Mouse (Mus musculus) erythroid progenitor cell, adult 5-6 weeks (primary cell): ENCODE results near the gene Mgarp. TPM values are rescaled to one million over a fixed set of nuclear protein-coding genes. Genes with fewer than 3 reads are reported as not detected.
"Not testable (repeated sequence)": the region's sequence is repeated elsewhere in the genome, so short reads cannot be mapped to it uniquely, and the experiment has no call there.

Experiments
- ATAC-seq: replicated peaks from 2 replicates; pipeline ENCODE4 v1.8.0; 2016; ENCODE audit warnings: moderate number of reproducible peaks, mild to moderate bottlenecking, moderate TSS enrichment, inconsistent platforms; ENCODE audit not compliant: poor library complexity, low FRiP score, severe bottlenecking
- total RNA-seq, 2 experiments: library from RNA; stranded (forward) in 1 of 2; stranded (reverse) in 1 of 2; fragments of 150-400 nt in 1 of 2; fragments of 186-747, 209-891 nt in 1 of 2; gene quantifications; 2 replicates each; pipeline versions ENCODE4 v1.2.3 to v1.2.4; 2015 to 2017; ENCODE audit warnings: low replicate concordance in 2 of 2

The Mgarp gene
- total RNA-seq (2015; ENCODE audit: low replicate concordance) (not detected in 2 replicates), total RNA-seq (2017; ENCODE audit: low replicate concordance) (0.51 and 3.9 TPM in 2 replicates)

- 0 out of 2 replicates have a peak, but pooled peaks have one; percentile 59 for ATAC-seq
Measured at GRCm38 (mm10) chr3:51396219-51397068, at the start of gene Mgarp. Gene Mgarp, minus strand, starts transcription at chr3:51396738.

- no peak for ATAC-seq
Measured at GRCm38 (mm10) chr3:51434871-51435595, 38.5 kb upstream of the Mgarp start.

GRCm38 (mm10) chr3:51434364-51434763 is 37.8 kb upstream of the Mgarp start:
- ATAC-seq = not testable (repeated sequence)

- no peak for ATAC-seq
Measured at GRCm38 (mm10) chr3:51425394-51425793, 28.9 kb upstream of the Mgarp start.

GRCm38 (mm10) chr3:51421921-51422320 is 25.4 kb upstream of the Mgarp start:
- ATAC-seq = no peak

- no peak for ATAC-seq
Measured at GRCm38 (mm10) chr3:51417966-51418365, 21.4 kb upstream of the Mgarp start.

GRCm38 (mm10) chr3:51417485-51417884 is 20.9 kb upstream of the Mgarp start:
- ATAC-seq = no peak

- 0 out of 2 replicates have a peak, but pooled peaks have one; percentile 2 for ATAC-seq
Measured at GRCm38 (mm10) chr3:51417135-51417458, 20.6 kb upstream of the Mgarp start.

GRCm38 (mm10) chr3:51416364-51417134 is 20.0 kb upstream of the Mgarp start:
- ATAC-seq = peak; percentile 28; the same call in 1 of the 2 replicates

GRCm38 (mm10) chr3:51416073-51416363 is 19.5 kb upstream of the Mgarp start:
- ATAC-seq = peak; percentile 60

GRCm38 (mm10) chr3:51415098-51416072 is 18.8 kb upstream of the Mgarp start, which contains the start of gene Naa15:
Gene Naa15, plus strand, starts transcription at chr3:51415148.
- peak; percentile 97 for ATAC-seq

- no peak for ATAC-seq
Measured at GRCm38 (mm10) chr3:51413276-51413675, 16.7 kb upstream of the Mgarp start.

- no peak for ATAC-seq
Measured at GRCm38 (mm10) chr3:51412457-51412856, 15.9 kb upstream of the Mgarp start.

- ATAC-seq = peak; percentile 98
Measured at GRCm38 (mm10) chr3:51408561-51409183, 12.1 kb upstream of the Mgarp start, which contains the start of gene Ndufc1. Gene Ndufc1, minus strand, starts transcription at chr3:51408988.

- peak; percentile 40 for ATAC-seq
Measured at GRCm38 (mm10) chr3:51407870-51408560, 11.5 kb upstream of the Mgarp start.

- ATAC-seq = no peak
Measured at GRCm38 (mm10) chr3:51402628-51403027, 6.1 kb upstream of the Mgarp start.

GRCm38 (mm10) chr3:51402054-51402453 is 5.5 kb upstream of the Mgarp start:
- not testable (repeated sequence) for ATAC-seq

GRCm38 (mm10) chr3:51400682-51401081 is 4.1 kb upstream of the Mgarp start:
- ATAC-seq = no peak
